Mouse (Mus musculus): ENCODE data around the gene Diras2. TPM values are rescaled to one million over a fixed set of nuclear protein-coding genes. Genes with fewer than 3 reads are reported as not detected.

Gene Diras2
- 0.12 and 2.2 TPM in 2 replicates for polyA plus RNA-seq (2012; rRNA removed; ENCODE audit: low replicate concordance)

GRCm38 (mm10) chr13:52531121-52531520 lies at the start of gene Diras2:
Diras2 (minus strand) TSS chr13:52531279.

Other genes with a start within 250 kb of the Diras2 start
- gene Syk, start 51.9 kb upstream of the Diras2 start, polyA plus RNA-seq (2012; rRNA removed; ENCODE audit: low replicate concordance), result 4.1 and 5.2 TPM in 2 replicates